Mouse (Mus musculus): Measurements from ENCODE around the gene Cd69. TPM values are rescaled to one million over a fixed set of nuclear protein-coding genes. Genes with fewer than 3 reads are reported as not detected.

The Cd69 gene
- 10 to 100 TPM; 51.9 to 57.3 TPM for total RNA-seq (2023)

DNA sequence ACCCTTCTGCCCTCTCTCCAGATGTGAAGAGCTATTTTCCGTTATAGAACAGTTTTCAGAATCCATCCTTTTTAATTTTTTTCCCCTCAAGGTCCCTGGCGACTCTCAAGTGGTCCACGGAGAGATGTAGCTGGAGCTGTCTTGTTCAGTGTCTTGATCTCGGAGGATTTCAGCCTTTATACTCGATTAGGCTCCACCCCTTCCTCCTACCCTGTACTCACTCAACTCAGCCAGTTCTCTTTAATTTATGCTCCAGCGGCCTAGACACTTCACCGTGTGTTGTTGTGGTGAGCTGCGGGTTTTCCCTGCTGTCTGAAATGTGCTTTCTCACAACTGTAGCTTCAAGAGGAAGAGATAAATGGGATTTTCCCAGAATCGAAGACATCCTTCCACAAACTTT, at the start of gene Cd69:
Gene Cd69, minus strand, starts transcription at position 217 of the 400 bp plus-strand sequence.

Other genes with a start within 250 kb of the Cd69 start
- 10 to 100 TPM; 10.6 to 19.4 TPM for gene Klrb1f, start 229.5 kb downstream of the Cd69 start, total RNA-seq (2023)
- gene Clec2e, start 174.5 kb downstream of the Cd69 start, total RNA-seq (2023): under 1 TPM in 1 of 2 experiments, not detected in 1; 0.16 TPM
- 10 to 100 TPM; 35.1 to 42.5 TPM for gene Clec2d, start 94.8 kb downstream of the Cd69 start, total RNA-seq (2023)
- gene 4922502D21Rik, start 56.4 kb upstream of the Cd69 start, total RNA-seq (2023): not detected
- gene Clec12a, start 67.3 kb upstream of the Cd69 start, total RNA-seq (2023): 100 to 1,000 TPM; 190 to 205 TPM
- under 1 TPM in 1 of 2 experiments, not detected in 1; 0.29 TPM for gene Clec12b, start 110.4 kb upstream of the Cd69 start, total RNA-seq (2023)
- gene Clec1b, start 121.9 kb upstream of the Cd69 start, total RNA-seq (2023): 10 to 100 TPM; 10.9 TPM
- 1 to 10 TPM; 1.6 to 3.2 TPM for gene Clec9a, start 133.4 kb upstream of the Cd69 start, total RNA-seq (2023)
- under 1 TPM; 0.11 to 0.18 TPM for gene Clec1a, start 176.6 kb upstream of the Cd69 start, total RNA-seq (2023)
- gene Olr1, start 231.7 kb upstream of the Cd69 start, total RNA-seq (2023): 10 to 100 TPM; 24.7 to 29.3 TPM
- 1 to 10 TPM; 1.1 to 2.2 TPM for gene Tmem52b, start 237.1 kb upstream of the Cd69 start, total RNA-seq (2023)